ENCODE assay signal across 8 mouse cellular contexts in genomic region chr8:91134070-91134475, GRCm38 (mm10).
DNase-seq lines count a peak whose midpoint lies in the region; ATAC-seq and TF ChIP-seq lines count a peak whose summit lies in the region.

No protein-coding gene starts in this region.

- TF ChIP-seq CTCF in bone marrow, adult 2 months (IDR thresholded peaks at IDR 0.05; ENCODE audit: control insufficient read depth, insufficient read depth, low read length) = no peak
- peak; percentile 63 for TF ChIP-seq CTCF in midbrain, postnatal 0 days (IDR thresholded peaks at IDR 0.05)

- H3K4me1 ChIP-seq in bone marrow, adult 2 months (ENCODE audit: control insufficient read depth, insufficient read depth, low read length) = no peaks in the 10 kb centered on the region
- H3K4me1 ChIP-seq in embryonic facial prominence, embryonic 15.5 days = peaks cover 13% of the 10 kb centered on the region
- H3K4me1 ChIP-seq in limb, embryonic 14.5 days (ENCODE audit: control insufficient read depth, insufficient read depth, low read length) = peaks cover 9% of the 10 kb centered on the region
- H3K4me1 ChIP-seq in midbrain, postnatal 0 days (ENCODE audit: insufficient read depth, low read length) = peaks cover 7% of the 10 kb centered on the region; the same call in 1 of the 2 replicates

- no peak for TF ChIP-seq POLR2A in bone marrow, adult 2 months (IDR thresholded peaks at IDR 0.05; ENCODE audit: borderline replicate concordance, control insufficient read depth, low read depth, low read length)
- TF ChIP-seq POLR2A in limb, embryonic 14.5 days (IDR thresholded peaks at IDR 0.05; ENCODE audit: borderline replicate concordance, extremely low read depth, insufficient read depth, insufficient read length) = no peak

- H3K4me3 ChIP-seq in bone marrow, adult 2 months (replicated peaks; ENCODE audit: control insufficient read depth, low read depth, low read length) = peak overlapping the region; percentile 68
- H3K4me3 ChIP-seq in embryonic facial prominence, embryonic 15.5 days (replicated peaks) = peak overlapping the region; percentile 98
- peak overlapping the region; percentile 90 for H3K4me3 ChIP-seq in limb, embryonic 14.5 days (replicated peaks; ENCODE audit: low read length)
- peak overlapping the region; percentile 75 for H3K4me3 ChIP-seq in midbrain, postnatal 0 days (ENCODE audit: low read depth, low read length)

- peak overlapping the region; percentile 83 for H3K4me2 ChIP-seq in embryonic facial prominence, embryonic 15.5 days (replicated peaks)
- peak overlapping the region; percentile 89 for H3K4me2 ChIP-seq in limb, embryonic 14.5 days (replicated peaks; ENCODE audit: low read depth, low read length, severe bottlenecking)
- H3K4me2 ChIP-seq in midbrain, postnatal 0 days (ENCODE audit: low read depth, low read length, poor library complexity, severe bottlenecking) = peak overlapping the region; percentile 49

- DNase-seq in 3T3-L1 (ENCODE audit: low read depth, low spot score) = peak; percentile 100
- peak; percentile 99 for DNase-seq in heart, adult 8-10 months (ENCODE audit: low spot score)
- DNase-seq in kidney, adult 9 months = peak; percentile 100
- peak; percentile 97 for DNase-seq in limb, embryonic 14.5 days (ENCODE audit: low spot score)
- DNase-seq in midbrain, postnatal 0 days (ENCODE audit: low spot score) = peak; percentile 100
- DNase-seq in spleen, postnatal 14 days (ENCODE audit: low spot score in 2 of 2) = peak; percentile 87 to 94

- no peaks in the 10 kb centered on the region for H3K9me3 ChIP-seq in embryonic facial prominence, embryonic 15.5 days (replicated peaks)
- H3K9me3 ChIP-seq in limb, embryonic 14.5 days (ENCODE audit: control insufficient read depth, low read length) = no peaks in the 10 kb centered on the region
- H3K9me3 ChIP-seq in midbrain, postnatal 0 days (ENCODE audit: low read length) = no peaks in the 10 kb centered on the region

- H3K36me3 ChIP-seq in embryonic facial prominence, embryonic 15.5 days = peaks cover 8% of the 10 kb centered on the region
- peaks cover 12% of the 10 kb centered on the region for H3K36me3 ChIP-seq in limb, embryonic 14.5 days (ENCODE audit: control insufficient read depth, insufficient read depth, low read length)
- H3K36me3 ChIP-seq in midbrain, postnatal 0 days (ENCODE audit: insufficient read depth, low read length) = peaks cover 6% of the 10 kb centered on the region

- under 1% methylated on average over 24 of the region's 24 CpGs for WGBS in bone marrow, adult 2 months
- under 1% methylated on average over 24 of the region's 24 CpGs for WGBS in embryonic facial prominence, embryonic 15.5 days
- 0% methylated on average over 24 of the region's 24 CpGs for WGBS in limb, embryonic 14.5 days
- 1% methylated on average over 24 of the region's 24 CpGs for WGBS in midbrain, postnatal 0 days

- peak overlapping the region; percentile 54 for H3K27ac ChIP-seq in bone marrow, adult 2 months (ENCODE audit: control insufficient read depth, insufficient read depth, low read depth, low read length, poor library complexity)
- H3K27ac ChIP-seq in embryonic facial prominence, embryonic 15.5 days (replicated peaks) = peak overlapping the region; percentile 80
- H3K27ac ChIP-seq in limb, embryonic 14.5 days (replicated peaks; ENCODE audit: low read depth, low read length) = peak overlapping the region; percentile 48; the same call in 1 of the 2 replicates
- H3K27ac ChIP-seq in midbrain, postnatal 0 days (ENCODE audit: low read depth, low read length) = peak overlapping the region; percentile 85

- ATAC-seq in embryonic facial prominence, embryonic 15.5 days (ENCODE audit: insufficient number of reproducible peaks, low FRiP score, low TSS enrichment, low read depth) = peak; percentile 99
- ATAC-seq in limb, embryonic 14.5 days (ENCODE audit: low FRiP score, low read depth) = peak; percentile 99
- ATAC-seq in midbrain, postnatal 0 days (ENCODE audit: low FRiP score) = peak; percentile 99

- H3K27me3 ChIP-seq in embryonic facial prominence, embryonic 15.5 days = no peaks in the 10 kb centered on the region
- H3K27me3 ChIP-seq in limb, embryonic 14.5 days (ENCODE audit: control insufficient read depth, insufficient read depth, low read length) = no peaks in the 10 kb centered on the region
- H3K27me3 ChIP-seq in midbrain, postnatal 0 days (ENCODE audit: insufficient read depth, low read length) = no peaks in the 10 kb centered on the region

- H3K9ac ChIP-seq in embryonic facial prominence, embryonic 15.5 days = peak overlapping the region; percentile 68; the same call in 1 of the 2 replicates
- peak overlapping the region; percentile 51 for H3K9ac ChIP-seq in limb, embryonic 14.5 days (ENCODE audit: low read depth, low read length, severe bottlenecking)
- H3K9ac ChIP-seq in midbrain, postnatal 0 days (replicated peaks; ENCODE audit: low read length, poor library complexity, severe bottlenecking) = peak overlapping the region; percentile 79

Comparison
In these comparisons a context has a peak if more than half of its experiments do, and no peak if none do; other contexts are left out.
1. Peak in every context shown above with its lines: DNase-seq, ATAC-seq, H3K4me3 ChIP-seq and H3K27ac ChIP-seq.